Mouse (Mus musculus) heart, embryonic 13.5 days (tissue): ENCODE results near the gene Tmem131l. TPM values are rescaled to one million over a fixed set of nuclear protein-coding genes. Genes with fewer than 3 reads are reported as not detected.
"Not testable (repeated sequence)": the region's sequence is repeated elsewhere in the genome, so short reads cannot be mapped to it uniquely, and the experiment has no call there.

Experiments
- ATAC-seq: fragments of 200-750 bp; cut with Nextera tagmentation; 2 replicates; pipeline ENCODE4 v1.8.0; 2017; ENCODE audit warnings: moderate TSS enrichment; ENCODE audit not compliant: insufficient number of reproducible peaks, low FRiP score, low TSS enrichment; ENCODE audit errors: extremely low read depth
- H3K27ac ChIP-seq: fragments of 300-500 bp; sonication (generic); replicated peaks from 2 replicates; pipeline ENCODE4 v1.5.1; 2015; ENCODE audit warnings: moderate library complexity, mild to moderate bottlenecking, inconsistent platforms
- H3K27me3 ChIP-seq: fragments of 300-500 bp; sonication (generic); replicated peaks from 2 replicates; pipeline ENCODE4 v1.6.1; 2015; ENCODE audit warnings: mild to moderate bottlenecking, inconsistent platforms
- H3K36me3 ChIP-seq: fragments of 300-500 bp; sonication (generic); 2 replicates; pipeline ENCODE4 v1.6.1; 2015; ENCODE audit warnings: mild to moderate bottlenecking, inconsistent platforms
- H3K4me1 ChIP-seq: fragments of 300-500 bp; sonication (generic); 2 replicates; pipeline ENCODE4 v1.6.1; 2015; ENCODE audit warnings: inconsistent platforms
- H3K4me2 ChIP-seq: fragments of 300-500 bp; sonication (generic); 2 replicates; pipeline ENCODE4 v1.6.1; 2015; ENCODE audit warnings: inconsistent platforms, mild to moderate bottlenecking, moderate library complexity
- H3K4me3 ChIP-seq: fragments of 300-500 bp; sonication (generic); 2 replicates; pipeline ENCODE4 v1.5.1; 2015; ENCODE audit warnings: moderate library complexity, mild to moderate bottlenecking, inconsistent platforms
- H3K9ac ChIP-seq: fragments of 300-500 bp; sonication (generic); 2 replicates; pipeline ENCODE4 v1.6.1; 2015; ENCODE audit warnings: inconsistent platforms, mild to moderate bottlenecking, moderate library complexity
- H3K9me3 ChIP-seq: fragments of 300-500 bp; sonication (generic); 2 replicates; pipeline ENCODE4 v1.6.1; 2016; ENCODE audit warnings: inconsistent platforms
- WGBS: fragments of 180-500 bp; shearing (Covaris S2); methylation state at CpG from one replicate; pipeline ENCODE4 v1.1.7; 2015; ENCODE audit warnings: mixed read lengths; 5-methylcytosine and 5-hydroxymethylcytosine counted together
- polyA plus RNA-seq: library from polyadenylated mRNA; unstranded; fragments of >200 nt; fragmentation: Nextera tagmentation; extraction: Ambion mirVana; gene quantifications from 2 replicates; pipeline ENCODE4 v1.2.1, GENCODE M21; 2015

The Tmem131l gene
- polyA plus RNA-seq, 1 experiment from 2014 or later, result 24.0 TPM

- H3K27ac ChIP-seq, result no peak overlapping the region
- H3K4me1 ChIP-seq, result peaks cover 21% of the 10 kb centered on the region
- peaks cover 86% of the 10 kb centered on the region for H3K36me3 ChIP-seq
- no peaks in the 10 kb centered on the region for H3K27me3 ChIP-seq
- H3K4me3 ChIP-seq, result no peak overlapping the region
- no peak for ATAC-seq
- H3K9me3 ChIP-seq, result no peaks in the 10 kb centered on the region
- WGBS, result 81% methylated on average over 5 of the region's 5 CpGs
- no peak overlapping the region for H3K9ac ChIP-seq
- H3K4me2 ChIP-seq, result no peak overlapping the region
These were observed 137.0 kb downstream of the Tmem131l start for GRCm38 (mm10) chr3:83902943-83903342.

DNA sequence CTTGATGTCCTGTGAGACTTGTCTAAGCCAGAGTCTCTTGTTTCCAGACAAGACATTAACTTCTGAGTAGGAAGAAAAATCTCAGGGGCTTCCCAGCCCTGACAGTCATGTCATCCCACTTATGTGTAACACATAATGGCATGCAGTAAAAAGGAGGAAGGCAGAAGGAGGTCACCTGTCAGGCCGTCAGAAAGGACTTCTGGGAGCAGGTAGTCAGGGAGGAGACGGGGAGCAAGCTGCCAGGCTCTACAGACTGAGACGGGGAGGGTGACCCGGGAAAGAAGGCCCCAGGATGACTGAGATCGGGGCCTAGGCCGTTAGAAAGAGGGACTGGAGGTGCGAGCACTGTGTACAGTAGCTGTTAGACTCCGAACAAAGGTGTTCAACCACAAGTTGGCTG, 137.5 kb downstream of the Tmem131l start:
- WGBS, result 89% methylated on average over 8 of the region's 8 CpGs
- no peak for ATAC-seq

GRCm38 (mm10) chr3:83900756-83901373, 139.1 kb downstream of the Tmem131l start:
- no peaks in the 10 kb centered on the region for H3K9me3 ChIP-seq
- H3K4me3 ChIP-seq, result no peak overlapping the region
- no peak for ATAC-seq
- no peak overlapping the region for H3K27ac ChIP-seq
- H3K4me2 ChIP-seq, result no peak overlapping the region
- H3K9ac ChIP-seq, result no peak overlapping the region
- peaks cover 21% of the 10 kb centered on the region for H3K4me1 ChIP-seq
- peaks cover 78% of the 10 kb centered on the region for H3K36me3 ChIP-seq
- WGBS, result 65% methylated on average over 12 of the region's 12 CpGs
- H3K27me3 ChIP-seq, result no peaks in the 10 kb centered on the region

More for the DNA sequence above, 137.5 kb downstream of the Tmem131l start:
- H3K4me2 ChIP-seq, result no peak overlapping the region
- no peaks in the 10 kb centered on the region for H3K27me3 ChIP-seq
- no peaks in the 10 kb centered on the region for H3K9me3 ChIP-seq
- H3K9ac ChIP-seq, result no peak overlapping the region
- no peak overlapping the region for H3K4me3 ChIP-seq
- H3K4me1 ChIP-seq, result peaks cover 21% of the 10 kb centered on the region
- H3K36me3 ChIP-seq, result peaks cover 90% of the 10 kb centered on the region
- H3K27ac ChIP-seq, result no peak overlapping the region

- H3K36me3 ChIP-seq, result peaks cover 66% of the 10 kb centered on the region
- no peak for ATAC-seq
- 51% methylated on average over 8 of the region's 8 CpGs for WGBS
These were observed 140.4 kb downstream of the Tmem131l start for GRCm38 (mm10) chr3:83899556-83899955.

DNA sequence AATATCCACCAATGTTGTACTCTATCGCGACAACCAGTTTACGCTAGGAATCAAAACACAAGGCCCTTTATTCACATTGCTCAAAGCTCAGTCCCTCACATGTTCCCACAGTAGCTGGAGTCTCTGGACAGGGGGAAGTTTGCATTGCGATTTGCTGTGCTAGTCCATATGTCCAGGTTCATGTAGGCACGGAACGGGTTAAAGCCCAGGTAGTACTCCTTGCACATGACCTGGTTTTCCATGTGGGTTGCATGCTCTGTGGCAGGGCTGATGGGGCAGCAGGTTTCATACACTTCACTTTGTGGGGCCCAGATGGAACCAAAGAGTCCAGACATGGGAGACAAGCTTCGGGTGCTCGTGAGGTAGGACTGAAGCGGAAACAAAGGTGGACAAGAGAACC, 141.7 kb downstream of the Tmem131l start:
- peaks cover 58% of the 10 kb centered on the region for H3K36me3 ChIP-seq
- no peak overlapping the region for H3K9ac ChIP-seq
- no peak overlapping the region for H3K4me3 ChIP-seq
- H3K27ac ChIP-seq, result no peak overlapping the region
- ATAC-seq, result no peak
- H3K9me3 ChIP-seq, result no peaks in the 10 kb centered on the region
- 88% methylated on average over 9 of the region's 9 CpGs for WGBS
- H3K4me1 ChIP-seq, result peaks cover 4% of the 10 kb centered on the region; the same call in 1 of the 2 replicates
- no peak overlapping the region for H3K4me2 ChIP-seq
- no peaks in the 10 kb centered on the region for H3K27me3 ChIP-seq

More at GRCm38 (mm10) chr3:83899556-83899955, 140.4 kb downstream of the Tmem131l start:
- Histone ChIP-seq H3K4me1 (peaks cover 12% of the 10 kb centered on the region), H3K4me2 (no peak overlapping the region), H3K27me3 (no peaks in the 10 kb centered on the region), H3K4me3 (no peak overlapping the region), H3K9ac (no peak overlapping the region), H3K27ac (no peak overlapping the region), H3K9me3 (no peaks in the 10 kb centered on the region)

DNA sequence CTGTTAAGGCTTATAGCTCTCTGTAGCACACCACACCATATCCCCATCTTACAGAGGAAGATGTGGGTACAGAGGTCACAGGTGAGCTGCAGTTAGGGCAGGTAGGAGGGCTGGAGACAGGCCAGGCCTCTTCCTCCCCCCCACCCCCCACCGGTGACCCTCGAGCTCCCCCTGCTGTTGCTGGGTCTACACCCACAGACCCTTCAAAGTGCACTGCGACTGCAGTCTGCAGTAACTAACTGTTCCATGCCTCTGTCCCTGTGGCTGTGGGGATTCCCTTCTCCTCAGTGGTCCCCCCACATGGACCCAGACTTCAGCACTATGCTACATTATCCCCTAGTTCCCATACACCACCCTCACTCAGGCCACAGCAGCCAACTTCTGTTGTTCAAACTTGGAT, 144.2 kb downstream of the Tmem131l start:
- no peak overlapping the region for H3K9ac ChIP-seq
- H3K4me3 ChIP-seq, result no peak overlapping the region
- H3K36me3 ChIP-seq, result peaks cover 34% of the 10 kb centered on the region
- H3K4me1 ChIP-seq, result peaks cover 4% of the 10 kb centered on the region; the same call in 1 of the 2 replicates
- no peak for ATAC-seq
- 34% methylated on average over 3 of the region's 3 CpGs for WGBS
- no peak overlapping the region for H3K27ac ChIP-seq
- H3K9me3 ChIP-seq, result 0 out of 2 replicates have a peak, but pooled peaks cover 8% of the 10 kb centered on the region
- H3K27me3 ChIP-seq, result no peaks in the 10 kb centered on the region
- no peak overlapping the region for H3K4me2 ChIP-seq

DNA sequence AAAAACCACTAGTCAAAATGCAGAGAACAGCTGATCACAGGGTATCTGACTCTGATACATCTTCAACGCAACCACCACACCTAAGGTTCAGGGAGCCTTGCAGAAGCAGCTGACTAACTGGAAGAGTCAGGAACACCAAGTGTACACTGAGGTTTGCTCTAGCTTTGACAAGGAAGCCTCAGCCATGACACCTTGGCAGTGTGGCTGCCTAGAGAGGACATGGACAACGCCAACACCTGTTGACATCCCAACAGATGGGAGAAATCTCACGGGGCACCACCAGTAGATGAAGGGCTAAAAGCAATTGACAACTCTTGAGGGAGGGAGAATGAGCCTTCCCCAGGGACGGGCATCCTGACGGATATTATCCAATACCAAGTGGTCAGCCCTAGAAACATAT, 144.9 kb downstream of the Tmem131l start:
- H3K27me3 ChIP-seq, result no peaks in the 10 kb centered on the region
- ATAC-seq, result no peak
- 80% methylated on average over 5 of the region's 5 CpGs for WGBS

GRCm38 (mm10) chr3:83885163-83885562, 154.8 kb downstream of the Tmem131l start:
- no peaks in the 10 kb centered on the region for H3K27me3 ChIP-seq
- H3K9ac ChIP-seq, result no peak overlapping the region
- no peaks in the 10 kb centered on the region for H3K36me3 ChIP-seq
- 51% methylated on average over 2 of the region's 2 CpGs for WGBS
- H3K4me2 ChIP-seq, result no peak overlapping the region
- ATAC-seq, result no peak
- H3K27ac ChIP-seq, result no peak overlapping the region
- H3K4me3 ChIP-seq, result no peak overlapping the region
- H3K4me1 ChIP-seq, result no peaks in the 10 kb centered on the region
- no peaks in the 10 kb centered on the region for H3K9me3 ChIP-seq

More for the DNA sequence above, 144.9 kb downstream of the Tmem131l start:
- no peak overlapping the region for H3K4me3 ChIP-seq
- no peaks in the 10 kb centered on the region; the same call in 1 of the 2 replicates for H3K4me1 ChIP-seq
- H3K9ac ChIP-seq, result no peak overlapping the region
- peaks cover 27% of the 10 kb centered on the region for H3K36me3 ChIP-seq
- H3K9me3 ChIP-seq, result 0 out of 2 replicates have a peak, but pooled peaks cover 9% of the 10 kb centered on the region
- H3K4me2 ChIP-seq, result no peak overlapping the region
- no peak overlapping the region for H3K27ac ChIP-seq

DNA sequence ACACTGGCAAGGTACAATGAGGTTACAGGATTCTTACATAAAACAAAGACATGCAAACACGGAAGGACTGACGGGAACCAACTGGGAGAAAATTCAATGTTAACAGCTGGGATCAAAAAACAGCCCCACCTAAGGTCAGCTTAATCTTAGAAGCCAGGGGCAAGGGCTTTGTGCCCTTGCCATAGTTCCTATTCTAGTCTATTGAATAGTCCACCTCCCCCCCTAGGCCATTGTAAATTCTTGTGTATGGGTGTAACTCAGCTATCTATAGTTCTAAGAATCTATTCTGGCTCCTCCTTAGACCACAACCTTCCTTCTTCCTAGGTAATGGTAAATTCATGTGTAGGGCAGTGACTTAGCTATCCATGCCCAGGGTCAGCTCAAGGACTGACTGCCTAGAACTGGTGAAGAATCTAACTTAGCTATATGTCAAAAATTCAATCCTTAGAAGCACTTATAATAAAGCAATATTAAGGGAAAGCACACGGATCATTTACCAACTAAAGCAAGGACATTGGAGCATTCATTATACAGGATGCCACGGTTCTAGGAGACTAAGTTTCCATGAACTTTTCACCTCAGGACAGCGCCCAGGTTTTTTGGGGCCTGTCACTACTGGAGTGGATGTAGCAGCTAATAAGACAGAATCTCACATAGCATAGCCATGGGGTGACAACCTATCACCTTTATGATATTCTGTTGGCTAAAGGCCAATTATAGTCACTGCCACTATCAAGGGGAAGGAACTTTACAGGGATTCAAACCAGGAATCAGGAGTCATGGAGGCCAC, 160.5 kb downstream of the Tmem131l start:
- WGBS, result 86% methylated on average over 5 of the region's 5 CpGs
- not testable (repeated sequence) for H3K9ac ChIP-seq, ATAC-seq, H3K4me3 ChIP-seq, H3K27ac ChIP-seq, H3K4me1 ChIP-seq, H3K36me3 ChIP-seq, H3K27me3 ChIP-seq, H3K9me3 ChIP-seq, H3K4me2 ChIP-seq

- Histone ChIP-seq H3K27ac (no peak overlapping the region), H3K27me3 (no peaks in the 10 kb centered on the region), H3K4me2 (no peak overlapping the region), H3K36me3 (no peaks in the 10 kb centered on the region), H3K9ac (no peak overlapping the region), H3K4me1 (no peaks in the 10 kb centered on the region), H3K4me3 (no peak overlapping the region), H3K9me3 (no peaks in the 10 kb centered on the region)
- 80% methylated on average over 4 of the region's 4 CpGs for WGBS
- no peak for ATAC-seq
These were observed 161.2 kb downstream of the Tmem131l start for GRCm38 (mm10) chr3:83878801-83879200.

DNA sequence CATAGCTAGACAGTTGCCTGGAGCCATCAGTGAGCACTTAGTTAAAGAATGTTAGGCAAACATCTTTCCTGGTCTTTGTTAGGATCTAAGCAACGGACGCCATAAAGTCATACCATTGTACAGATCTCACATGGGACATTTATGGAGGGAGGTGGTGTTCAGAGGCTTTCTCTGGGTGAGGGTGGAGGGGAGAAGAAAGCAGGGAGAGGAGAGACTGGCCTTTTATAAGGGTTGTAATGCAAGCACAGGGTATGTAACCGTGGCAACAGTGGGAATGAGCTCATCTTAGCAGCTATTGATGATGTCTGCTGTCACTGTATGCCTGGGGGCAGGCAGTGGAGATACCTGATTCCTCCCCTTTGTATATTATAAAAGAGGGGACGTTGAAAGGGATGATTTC, 163.7 kb downstream of the Tmem131l start:
- Histone ChIP-seq H3K27ac (no peak overlapping the region), H3K27me3 (no peaks in the 10 kb centered on the region), H3K4me1 (no peaks in the 10 kb centered on the region), H3K9ac (no peak overlapping the region), H3K36me3 (no peaks in the 10 kb centered on the region), H3K4me2 (no peak overlapping the region), H3K9me3 (no peaks in the 10 kb centered on the region), H3K4me3 (no peak overlapping the region)
- ATAC-seq, result no peak
- 71% methylated on average over 4 of the region's 4 CpGs for WGBS
